Mouse (Mus musculus) hindbrain, postnatal 0 days (tissue): ENCODE results near the gene Nptxr. TPM values are rescaled to one million over a fixed set of nuclear protein-coding genes. Genes with fewer than 3 reads are reported as not detected.

Source experiments
- ATAC-seq: fragments of 200-750 bp; cut with Nextera tagmentation; 2 replicates; pipeline ENCODE4 v1.8.0; 2017; ENCODE audit warnings: mild to moderate bottlenecking, moderate TSS enrichment, moderate library complexity
- DNase-seq: peaks from one replicate; pipeline ENCODE4 v3.0.0-alpha.2; 2015; ENCODE audit warnings: low spot score
- H3K27ac ChIP-seq: fragments of 300-500 bp; sonication (generic); 2 replicates; pipeline ENCODE4 v1.5.1; 2014; ENCODE audit warnings: mild to moderate bottlenecking
- H3K27me3 ChIP-seq: fragments of 300-500 bp; sonication (generic); 2 replicates; pipeline ENCODE4 v1.6.1; 2014; ENCODE audit warnings: low read length, mixed read lengths; ENCODE audit not compliant: insufficient read depth
- H3K36me3 ChIP-seq: fragments of 300-500 bp; sonication (generic); 2 replicates; pipeline ENCODE4 v1.6.1; 2014; ENCODE audit warnings: low read length, mixed read lengths; ENCODE audit not compliant: insufficient read depth
- H3K4me1 ChIP-seq: fragments of 300-500 bp; sonication (generic); 2 replicates; pipeline ENCODE4 v1.6.1; 2014; ENCODE audit warnings: antibody characterized with exemption, low read length, mixed read lengths; ENCODE audit not compliant: insufficient read depth
- H3K4me2 ChIP-seq: fragments of 300-500 bp; sonication (generic); 2 replicates; pipeline ENCODE4 v1.6.1; 2014; ENCODE audit warnings: low read depth, mild to moderate bottlenecking, low read length, moderate library complexity, mixed read lengths
- H3K4me3 ChIP-seq: fragments of 300-500 bp; sonication (generic); 2 replicates; pipeline ENCODE4 v1.5.1; 2014; ENCODE audit warnings: low read length
- H3K9ac ChIP-seq: fragments of 300-500 bp; sonication (generic); replicated peaks from 2 replicates; pipeline ENCODE4 v1.6.1; 2014; ENCODE audit warnings: mild to moderate bottlenecking, low read length, moderate library complexity, mixed read lengths
- H3K9me3 ChIP-seq: fragments of 300-500 bp; sonication (generic); 2 replicates; pipeline ENCODE4 v1.6.1; 2016; ENCODE audit warnings: low read length, mixed read lengths
- CTCF ChIP-seq: IDR thresholded peaks from 2 replicates; pipeline ENCODE4 v1.5.1; 2016; ENCODE audit warnings: antibody characterized with exemption, control low read depth, low read depth
- WGBS: fragments of 180-500 bp; shearing (Covaris S2); extraction: QIAGEN DNeasy Blood & Tissue Kit; methylation state at CpG from one replicate; pipeline ENCODE4 v1.1.7; 2014; 5-methylcytosine and 5-hydroxymethylcytosine counted together
- polyA plus RNA-seq: library from polyadenylated mRNA; unstranded; fragments of >200 nt; fragmentation: Nextera tagmentation; extraction: Ambion mirVana; gene quantifications from 2 replicates; pipeline ENCODE4 v1.2.1, GENCODE M21; 2015
- total RNA-seq: library from RNA; depleted of rRNA; stranded (reverse); fragments of >200 nt; gene quantifications from 2 replicates; pipeline ENCODE4 v1.2.3, GENCODE M21; 2014

The Nptxr gene
- total and polyA plus RNA-seq, 2 experiments from 2014 or later: 68.5 to 226 TPM

DNA sequence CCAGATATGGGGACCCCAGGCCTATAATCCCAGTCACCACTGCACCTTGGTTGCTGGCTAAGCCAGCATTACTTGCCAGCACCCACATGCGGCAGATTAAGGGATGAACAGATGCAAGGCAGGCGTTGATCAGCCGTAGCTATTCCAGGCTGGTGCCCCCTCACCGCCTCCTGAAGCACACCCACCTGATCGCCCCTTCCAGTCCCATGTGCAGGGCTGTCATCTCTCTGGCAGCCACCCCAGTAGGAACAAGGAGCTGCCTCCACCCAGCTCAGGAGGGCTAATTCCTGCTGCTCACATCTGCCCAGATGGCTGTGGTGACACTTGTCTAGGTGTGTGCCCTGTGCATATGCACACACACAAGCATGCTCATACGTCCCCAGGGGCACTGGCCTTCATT, 43.6 kb downstream of the Nptxr start:
- DNase-seq (no peak), ATAC-seq (no peak)
- H3K4me3 ChIP-seq: no peak overlapping the region
- peaks cover 15% of the 10 kb centered on the region; the same call in 1 of the 2 replicates for H3K4me1 ChIP-seq
- H3K9me3 ChIP-seq: no peaks in the 10 kb centered on the region
- no peak overlapping the region for H3K4me2 ChIP-seq
- 85% methylated on average over 6 of the region's 6 CpGs for WGBS
- no peak for TF ChIP-seq CTCF
- no peak overlapping the region for H3K27ac ChIP-seq
- no peaks in the 10 kb centered on the region for H3K27me3 ChIP-seq
- H3K36me3 ChIP-seq: peaks cover 21% of the 10 kb centered on the region; the same call in 1 of the 2 replicates
- H3K9ac ChIP-seq: no peak overlapping the region

DNA sequence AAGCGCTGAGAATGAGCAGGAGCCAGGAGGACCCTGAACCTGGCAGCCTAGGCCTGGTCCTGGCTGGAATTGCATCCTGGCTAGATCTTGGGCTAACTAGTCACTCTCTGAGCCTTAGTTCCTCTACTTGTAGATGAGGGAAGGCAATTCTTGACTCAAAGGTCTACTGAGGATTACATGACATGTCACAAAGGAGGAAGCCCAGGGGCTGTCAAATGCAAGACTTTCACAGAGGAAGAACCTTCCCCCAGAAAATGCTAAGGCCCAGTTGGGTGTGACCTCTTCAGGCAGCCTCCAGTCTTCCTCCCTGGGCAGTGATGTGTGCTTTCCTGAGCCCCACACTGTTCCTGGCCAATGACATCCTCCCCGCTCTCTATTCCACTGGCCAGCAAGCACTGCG, 47.4 kb downstream of the Nptxr start:
- TF ChIP-seq CTCF: no peak
- 95% methylated on average over 3 of the region's 3 CpGs for WGBS
- ATAC-seq (no peak), DNase-seq (no peak)
- Histone ChIP-seq H3K27ac (no peak overlapping the region), H3K4me2 (no peak overlapping the region), H3K4me3 (no peak overlapping the region), H3K9ac (no peak overlapping the region), H3K27me3 (no peaks in the 10 kb centered on the region), H3K9me3 (no peaks in the 10 kb centered on the region), H3K4me1 (no peaks in the 10 kb centered on the region), H3K36me3 (peaks cover 8% of the 10 kb centered on the region; the same call in 1 of the 2 replicates)

DNA sequence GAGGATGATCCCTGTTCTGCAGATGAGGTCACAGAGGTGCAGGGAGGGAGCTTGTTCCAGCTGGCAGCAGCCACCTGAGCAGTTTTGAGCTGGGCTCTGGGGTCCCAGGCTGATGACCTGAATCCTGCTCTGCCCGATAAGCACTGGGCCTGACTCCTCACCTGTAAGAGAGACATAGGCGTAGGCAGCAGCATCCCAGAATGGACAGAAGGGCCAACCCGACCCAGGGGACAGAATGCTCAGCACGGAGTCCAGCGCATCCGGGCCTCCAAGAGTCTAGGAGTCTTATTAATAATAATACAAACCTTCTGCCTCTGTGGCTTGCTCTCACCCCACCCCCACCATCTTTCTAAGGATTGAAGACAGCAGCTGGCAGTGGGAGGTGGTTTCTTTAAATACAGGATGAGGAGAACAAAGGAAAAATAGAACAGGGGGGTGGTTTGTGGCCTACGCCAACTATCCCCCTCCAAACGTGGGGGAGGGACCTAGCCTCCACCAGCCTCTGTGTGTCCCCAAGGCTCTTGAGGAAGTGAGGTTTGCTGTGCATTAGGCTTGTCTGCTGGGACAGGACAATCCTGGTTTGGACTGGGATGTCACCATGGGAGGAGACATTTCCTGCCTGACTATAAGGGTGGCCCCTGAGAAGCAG, 48.5 kb downstream of the Nptxr start:
- no peak overlapping the region for H3K4me3 ChIP-seq
- no peak for DNase-seq
- no peaks in the 10 kb centered on the region; the same call in 1 of the 2 replicates for H3K36me3 ChIP-seq
- H3K9ac ChIP-seq: no peak overlapping the region
- no peak for TF ChIP-seq CTCF
- H3K27me3 ChIP-seq: no peaks in the 10 kb centered on the region
- 64% methylated on average over 8 of the region's 8 CpGs for WGBS
- no peaks in the 10 kb centered on the region for H3K4me1 ChIP-seq
- ATAC-seq: no peak
- H3K4me2 ChIP-seq: no peak overlapping the region
- no peaks in the 10 kb centered on the region for H3K9me3 ChIP-seq
- no peak overlapping the region for H3K27ac ChIP-seq

DNA sequence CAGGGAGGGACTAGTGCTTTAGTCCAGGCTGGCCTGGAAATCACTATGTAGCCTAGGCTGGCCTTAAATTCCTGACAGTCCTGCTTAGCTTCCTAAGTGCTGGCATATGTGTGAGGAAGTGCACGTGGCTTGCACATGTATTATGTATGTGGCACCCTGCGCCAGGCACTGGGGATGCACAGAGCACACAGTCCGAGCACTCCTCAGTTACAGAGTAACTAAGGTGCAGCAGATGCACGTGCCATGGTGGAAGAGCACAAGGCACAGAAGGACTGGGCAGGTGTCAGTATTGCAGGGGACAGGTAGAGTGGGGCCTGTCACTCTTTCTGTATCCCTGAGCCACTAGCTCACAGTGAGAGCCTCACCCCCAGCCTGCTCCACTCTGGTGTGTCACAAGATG, 49.4 kb downstream of the Nptxr start:
- Histone ChIP-seq H3K27me3 (no peaks in the 10 kb centered on the region), H3K4me2 (no peak overlapping the region), H3K36me3 (no peaks in the 10 kb centered on the region), H3K4me3 (no peak overlapping the region), H3K9ac (no peak overlapping the region), H3K9me3 (no peaks in the 10 kb centered on the region), H3K27ac (no peak overlapping the region), H3K4me1 (no peaks in the 10 kb centered on the region)
- no peak for ATAC-seq
- no peak for TF ChIP-seq CTCF
- 79% methylated on average over 4 of the region's 4 CpGs for WGBS
- no peak for DNase-seq

DNA sequence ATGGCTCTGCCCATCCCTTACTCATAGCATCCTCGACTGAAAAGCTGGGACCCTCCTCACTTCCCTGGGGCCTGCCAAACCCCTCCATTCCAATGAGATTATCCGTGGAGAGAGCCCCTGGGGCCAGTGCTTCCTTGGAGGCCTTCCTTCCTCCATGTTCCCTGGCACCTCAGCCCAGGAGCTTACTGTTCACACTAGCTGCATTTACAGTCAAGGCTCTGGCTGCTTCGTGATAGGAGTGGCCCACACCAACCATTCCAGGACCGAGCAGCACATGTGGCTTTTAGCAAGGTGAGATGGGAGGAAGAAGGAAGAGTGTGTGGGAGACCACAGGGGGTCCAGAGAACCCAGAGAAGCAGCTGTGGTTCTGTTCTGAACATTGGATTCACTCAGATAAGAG, 50.7 kb downstream of the Nptxr start:
- no peak for TF ChIP-seq CTCF
- Histone ChIP-seq H3K9me3 (no peaks in the 10 kb centered on the region), H3K36me3 (no peaks in the 10 kb centered on the region), H3K4me1 (no peaks in the 10 kb centered on the region), H3K27me3 (no peaks in the 10 kb centered on the region), H3K4me2 (no peak overlapping the region), H3K9ac (no peak overlapping the region), H3K4me3 (no peak overlapping the region), H3K27ac (no peak overlapping the region)
- ATAC-seq: no peak
- no peak for DNase-seq
- 55% methylated on average over 4 of the region's 4 CpGs for WGBS

DNA sequence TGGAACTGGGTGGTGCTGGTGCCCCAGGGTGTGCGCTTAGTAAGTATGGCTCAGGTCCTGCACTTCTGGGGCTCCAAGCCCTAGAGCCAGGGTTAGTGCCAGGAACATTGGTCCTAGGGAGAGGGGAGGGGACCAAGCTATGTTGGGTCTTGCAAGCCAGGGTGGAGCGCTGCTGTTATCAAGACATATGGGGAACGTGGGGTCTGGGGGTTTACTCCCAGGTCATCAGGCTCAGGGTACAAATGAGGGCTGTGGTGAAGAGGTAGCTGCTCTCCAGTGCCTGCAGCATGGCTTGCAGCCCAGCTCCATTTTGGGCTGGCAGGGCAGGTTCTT, 51.2 kb downstream of the Nptxr start:
- 98% methylated on average over 3 of the region's 3 CpGs for WGBS

DNA sequence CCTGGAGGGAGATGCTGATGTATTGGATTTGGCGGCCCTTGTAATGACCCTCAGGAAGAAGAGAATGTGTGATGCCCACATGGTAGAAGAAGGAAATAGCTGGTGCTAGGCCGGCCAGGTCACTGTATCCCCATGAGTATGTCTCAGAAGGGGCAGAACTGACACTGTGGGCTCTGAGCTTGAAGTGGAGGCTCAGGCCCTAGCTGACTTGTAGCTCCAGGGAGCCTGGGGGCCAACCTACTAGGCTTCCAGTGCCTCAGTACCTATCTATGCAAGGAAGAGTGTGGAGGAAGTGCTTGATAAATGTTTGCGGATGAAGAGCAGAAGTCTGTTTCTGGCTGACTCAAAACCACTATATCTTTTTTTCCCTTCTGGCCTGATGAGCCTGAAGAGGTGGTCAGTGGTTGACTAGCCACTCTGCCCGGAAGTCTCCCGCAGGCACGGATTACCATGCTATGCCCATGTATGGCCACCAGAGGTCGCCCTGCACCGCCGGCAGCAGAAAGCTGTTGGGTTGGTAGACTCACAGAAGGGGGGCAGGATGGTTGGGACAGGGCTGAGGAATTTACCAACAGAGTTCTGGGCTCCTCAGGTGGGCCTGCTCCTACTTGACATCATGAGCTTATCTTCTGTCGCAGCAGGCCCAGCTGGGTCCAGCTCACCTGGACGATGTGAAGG, 51.7 kb downstream of the Nptxr start:
- DNase-seq (peak; percentile 78), ATAC-seq (peak; percentile 62; the same call in 1 of the 2 replicates)
- H3K9me3 ChIP-seq: no peaks in the 10 kb centered on the region
- H3K9ac ChIP-seq: no peak overlapping the region
- no peaks in the 10 kb centered on the region for H3K36me3 ChIP-seq
- TF ChIP-seq CTCF: peak; percentile 99
- no peak overlapping the region for H3K4me3 ChIP-seq
- no peaks in the 10 kb centered on the region for H3K4me1 ChIP-seq
- 25% methylated on average over 11 of the region's 11 CpGs for WGBS
- H3K27ac ChIP-seq: no peak overlapping the region
- H3K4me2 ChIP-seq: no peak overlapping the region
- no peaks in the 10 kb centered on the region for H3K27me3 ChIP-seq

More for the DNA sequence above, 51.2 kb downstream of the Nptxr start:
- DNase-seq (no peak), ATAC-seq (no peak; the same call in 1 of the 2 replicates)
- Histone ChIP-seq H3K4me2 (no peak overlapping the region), H3K36me3 (no peaks in the 10 kb centered on the region), H3K4me1 (no peaks in the 10 kb centered on the region), H3K4me3 (no peak overlapping the region), H3K9me3 (no peaks in the 10 kb centered on the region), H3K9ac (no peak overlapping the region), H3K27ac (no peak overlapping the region), H3K27me3 (no peaks in the 10 kb centered on the region)
- no peak for TF ChIP-seq CTCF
